Mouse (Mus musculus): ENCODE data around the gene Hyls1. TPM values are rescaled to one million over a fixed set of nuclear protein-coding genes. Genes with fewer than 3 reads are reported as not detected.

The Hyls1 gene
- polyA plus RNA-seq, 1 experiment = 14.5 TPM

- DNase-seq (ENCODE audit: low read depth) = no peak
- TF ChIP-seq POLR2A (IDR thresholded peaks at IDR 0.05; ENCODE audit: borderline replicate concordance, extremely low read depth, insufficient read depth, insufficient read length, poor library complexity, severe bottlenecking) = no peak
- no peak for TF ChIP-seq CTCF (IDR thresholded peaks at IDR 0.05; ENCODE audit: borderline replicate concordance, extremely low read depth, insufficient read depth, insufficient read length)
These were observed 8.6 kb downstream of the Hyls1 start for GRCm38 (mm10) chr9:35561583-35561982.

DNA sequence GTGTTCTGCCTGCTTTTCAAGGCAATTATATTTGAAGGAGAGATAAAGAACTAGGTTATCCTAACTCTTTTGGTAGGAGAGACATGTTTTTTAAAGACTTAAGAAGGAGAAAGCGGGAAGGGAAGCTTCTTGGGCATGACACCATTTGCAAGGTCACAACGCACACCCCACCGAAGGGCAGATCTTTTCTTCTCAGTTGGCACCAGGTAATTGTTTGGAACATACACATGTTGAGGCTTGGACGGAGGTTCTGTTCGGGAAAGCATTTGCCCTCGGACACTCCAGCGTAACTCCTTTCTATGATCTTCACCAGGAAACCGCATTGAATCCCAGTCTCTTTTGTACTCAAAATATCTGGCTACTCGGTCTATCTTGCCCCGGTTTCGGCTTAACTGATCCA lies 9.1 kb downstream of the Hyls1 start:
- DNase-seq (ENCODE audit: low read depth) = no peak
- no peak for TF ChIP-seq CTCF (IDR thresholded peaks at IDR 0.05; ENCODE audit: borderline replicate concordance, extremely low read depth, insufficient read depth, insufficient read length)
- TF ChIP-seq POLR2A (IDR thresholded peaks at IDR 0.05; ENCODE audit: borderline replicate concordance, extremely low read depth, insufficient read depth, insufficient read length, poor library complexity, severe bottlenecking) = no peak

- peak; percentile 98 for DNase-seq (ENCODE audit: low read depth)
- TF ChIP-seq CTCF (IDR thresholded peaks at IDR 0.05; ENCODE audit: borderline replicate concordance, extremely low read depth, insufficient read depth, insufficient read length) (no peak), POLR2A (IDR thresholded peaks at IDR 0.05; ENCODE audit: borderline replicate concordance, extremely low read depth, insufficient read depth, insufficient read length, poor library complexity, severe bottlenecking) (peak; percentile 58; the same call in 1 of the 2 replicates)
These were observed 10.9 kb downstream of the Hyls1 start for GRCm38 (mm10) chr9:35559009-35559890.

- TF ChIP-seq POLR2A (IDR thresholded peaks at IDR 0.05; ENCODE audit: borderline replicate concordance, extremely low read depth, insufficient read depth, insufficient read length, poor library complexity, severe bottlenecking) = peak; percentile 66
- no peak for TF ChIP-seq CTCF (IDR thresholded peaks at IDR 0.05; ENCODE audit: borderline replicate concordance, extremely low read depth, insufficient read depth, insufficient read length)
- peak; percentile 80 for DNase-seq (ENCODE audit: low read depth)
These were observed 11.8 kb downstream of the Hyls1 start, which contains the start of the genes Ddx25 and Pus3 for GRCm38 (mm10) chr9:35558257-35559008. Gene Ddx25 (minus strand): TSS chr9:35558528. Gene Pus3 (plus strand): TSS chr9:35558595.

DNA sequence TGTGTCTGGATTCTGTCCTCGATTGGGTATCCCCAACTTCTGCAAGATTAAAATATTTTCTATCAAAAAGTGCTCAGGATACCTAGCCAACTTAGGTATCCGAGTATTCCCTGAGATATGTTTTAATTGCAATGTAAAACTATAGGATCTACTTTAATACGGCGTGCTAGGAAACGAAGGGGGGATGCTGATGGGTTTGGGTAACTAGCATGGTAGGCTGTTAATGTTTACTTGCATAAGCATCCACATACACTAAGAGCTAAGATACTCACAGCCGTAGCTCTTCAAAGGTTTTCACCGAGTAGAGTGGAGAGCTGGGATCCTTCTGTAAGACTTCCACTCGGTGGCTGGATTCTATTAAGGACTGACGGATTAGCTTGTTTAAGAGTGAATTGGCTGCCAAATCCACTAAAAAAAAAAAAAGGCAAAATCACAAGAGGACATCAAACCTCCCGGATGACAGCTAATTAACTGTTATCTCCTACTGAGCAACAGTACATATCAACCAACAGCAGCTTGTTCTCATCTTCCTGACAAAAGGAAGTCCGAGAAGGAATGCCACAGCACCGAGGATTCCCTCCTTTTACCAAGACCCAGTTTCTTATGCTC lies 13.6 kb downstream of the Hyls1 start:
- DNase-seq (ENCODE audit: low read depth) = peak; percentile 18
- no peak for TF ChIP-seq POLR2A (IDR thresholded peaks at IDR 0.05; ENCODE audit: borderline replicate concordance, extremely low read depth, insufficient read depth, insufficient read length, poor library complexity, severe bottlenecking)
- TF ChIP-seq CTCF (IDR thresholded peaks at IDR 0.05; ENCODE audit: borderline replicate concordance, extremely low read depth, insufficient read depth, insufficient read length) = no peak

- no peak for DNase-seq (ENCODE audit: low read depth)
- no peak for TF ChIP-seq CTCF (IDR thresholded peaks at IDR 0.05; ENCODE audit: borderline replicate concordance, extremely low read depth, insufficient read depth, insufficient read length)
- TF ChIP-seq POLR2A (IDR thresholded peaks at IDR 0.05; ENCODE audit: borderline replicate concordance, extremely low read depth, insufficient read depth, insufficient read length, poor library complexity, severe bottlenecking) = no peak
These were observed 21.7 kb downstream of the Hyls1 start for GRCm38 (mm10) chr9:35548455-35548854.

GRCm38 (mm10) chr9:35546745-35547144 lies 23.5 kb downstream of the Hyls1 start:
- no peak for DNase-seq (ENCODE audit: low read depth)
- TF ChIP-seq POLR2A (IDR thresholded peaks at IDR 0.05; ENCODE audit: borderline replicate concordance, extremely low read depth, insufficient read depth, insufficient read length, poor library complexity, severe bottlenecking) (no peak), CTCF (IDR thresholded peaks at IDR 0.05; ENCODE audit: borderline replicate concordance, extremely low read depth, insufficient read depth, insufficient read length) (no peak)

DNA sequence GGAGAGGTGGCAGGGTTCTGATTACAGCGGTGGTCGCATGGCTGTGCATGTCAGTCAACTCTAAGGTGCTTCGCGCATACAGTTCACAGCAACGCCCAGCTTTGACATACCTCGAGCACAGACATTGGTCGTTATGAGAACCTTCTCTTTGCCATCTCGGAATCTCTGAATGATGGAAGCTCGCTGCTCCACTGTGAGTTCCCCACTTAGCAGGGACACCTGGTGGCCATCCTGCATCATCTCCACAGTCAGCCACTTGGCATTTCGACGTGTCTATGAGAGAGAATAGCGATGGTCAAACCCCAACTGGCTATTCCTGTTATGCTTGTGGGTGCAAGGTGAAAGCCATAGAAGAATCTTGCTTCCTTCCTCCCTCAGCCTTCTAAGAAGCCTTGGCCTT lies 24.5 kb downstream of the Hyls1 start:
- TF ChIP-seq CTCF (IDR thresholded peaks at IDR 0.05; ENCODE audit: borderline replicate concordance, extremely low read depth, insufficient read depth, insufficient read length) = peak; percentile 35; the same call in 1 of the 2 replicates
- no peak for TF ChIP-seq POLR2A (IDR thresholded peaks at IDR 0.05; ENCODE audit: borderline replicate concordance, extremely low read depth, insufficient read depth, insufficient read length, poor library complexity, severe bottlenecking)
- DNase-seq (ENCODE audit: low read depth) = no peak

- DNase-seq (ENCODE audit: low read depth) = no peak
- TF ChIP-seq CTCF (IDR thresholded peaks at IDR 0.05; ENCODE audit: borderline replicate concordance, extremely low read depth, insufficient read depth, insufficient read length) = no peak
- no peak for TF ChIP-seq POLR2A (IDR thresholded peaks at IDR 0.05; ENCODE audit: borderline replicate concordance, extremely low read depth, insufficient read depth, insufficient read length, poor library complexity, severe bottlenecking)
These were observed 25.5 kb downstream of the Hyls1 start for GRCm38 (mm10) chr9:35544666-35545065.

DNA sequence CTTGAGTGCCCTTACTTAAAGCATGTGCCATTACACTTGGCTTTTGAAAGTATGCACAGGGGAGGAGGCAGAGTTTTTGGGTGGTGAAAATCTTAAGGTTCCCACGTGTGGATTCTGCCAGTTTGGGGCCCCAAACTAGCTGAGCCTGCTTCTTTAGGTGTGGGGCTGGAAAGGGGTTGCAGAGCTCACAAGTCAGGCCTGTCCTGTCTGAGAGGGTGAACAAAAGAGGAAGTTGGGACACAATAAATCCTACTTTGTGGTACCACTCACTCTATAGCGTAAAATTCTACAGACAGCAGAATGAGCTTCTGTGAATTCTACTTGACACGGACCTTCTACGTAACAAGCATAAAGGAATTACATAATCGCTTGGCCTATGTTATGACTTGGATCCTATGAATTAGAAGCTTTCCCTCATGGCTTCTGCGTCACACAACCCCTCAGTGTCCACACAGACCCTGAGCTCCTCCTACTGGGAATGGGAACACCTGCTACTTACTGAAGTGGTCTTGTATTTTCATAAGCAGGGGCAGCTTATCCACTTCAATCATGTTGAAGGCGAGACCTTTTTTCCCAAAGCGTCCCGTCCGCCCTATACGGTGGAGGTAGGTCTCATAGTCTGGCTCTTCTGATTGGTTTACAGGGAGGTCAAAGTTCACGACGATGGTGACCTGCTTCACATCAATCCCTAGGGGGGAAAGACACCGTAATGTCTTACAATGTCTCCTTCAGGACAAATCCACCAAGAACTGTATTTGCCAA lies 26.9 kb downstream of the Hyls1 start:
- TF ChIP-seq POLR2A (IDR thresholded peaks at IDR 0.05; ENCODE audit: borderline replicate concordance, extremely low read depth, insufficient read depth, insufficient read length, poor library complexity, severe bottlenecking) = no peak
- TF ChIP-seq CTCF (IDR thresholded peaks at IDR 0.05; ENCODE audit: borderline replicate concordance, extremely low read depth, insufficient read depth, insufficient read length) = no peak
- DNase-seq (ENCODE audit: low read depth) = no peak

All from brain, embryonic 14.5 days (tissue).